Mouse (Mus musculus) liver, postnatal 0 days (tissue): Measurements from ENCODE around the gene Zdhhc14.

Source experiments
- CTCF ChIP-seq: sonication (generic); IDR thresholded peaks from 2 replicates; pipeline ENCODE4 v1.5.1; 2016; ENCODE audit warnings: antibody characterized with exemption, low read depth
- EP300 ChIP-seq: IDR thresholded peaks from 2 replicates; pipeline ENCODE4 v1.6.1; 2016; ENCODE audit warnings: antibody characterized with exemption, low read depth, mild to moderate bottlenecking

DNA sequence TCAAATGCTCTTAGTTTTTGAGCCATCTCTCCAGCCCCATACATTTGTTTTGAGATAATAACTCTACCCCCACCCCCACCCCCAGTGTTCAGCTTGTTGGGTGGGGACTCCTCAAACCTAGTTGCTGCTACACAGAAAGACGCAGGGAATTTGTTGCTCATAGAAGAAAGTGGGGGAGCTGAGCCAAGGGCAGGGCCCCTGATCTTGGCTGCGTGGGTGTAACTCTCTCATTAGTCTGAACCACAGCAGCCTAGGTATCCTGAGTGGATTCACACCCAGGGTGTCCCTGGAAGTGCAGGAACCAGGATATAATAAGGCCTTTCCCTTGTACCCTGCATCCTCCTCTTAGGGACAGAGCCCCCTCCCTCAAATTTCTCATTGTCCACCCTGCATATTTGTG is 142.9 kb downstream of the Zdhhc14 start:
- no peak for TF ChIP-seq CTCF
- TF ChIP-seq EP300, result no peak
